21 mouse cellular contexts compared by ENCODE assay signal in the genomic region with DNA sequence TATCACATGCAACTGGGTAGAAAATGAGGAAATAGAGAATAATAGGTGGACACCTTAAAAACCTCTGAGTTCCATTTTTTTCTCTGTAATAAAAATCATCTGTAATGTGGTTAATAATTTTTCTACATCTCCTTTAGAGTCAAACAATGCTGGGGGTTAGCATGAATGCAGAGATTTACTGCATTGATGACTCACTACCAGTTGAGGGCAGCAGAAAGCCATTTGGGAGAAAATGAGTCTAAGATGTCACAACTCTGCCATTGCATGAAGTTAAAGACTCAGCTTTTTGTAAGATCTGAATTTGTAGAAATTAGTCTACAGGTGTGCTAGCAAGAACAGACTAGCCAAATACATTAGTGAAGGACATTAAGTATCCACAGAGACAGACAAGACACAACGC. TPM values are rescaled to one million over a fixed set of nuclear protein-coding genes. Genes with fewer than 3 reads are reported as not detected.
DNase-seq lines count a peak whose midpoint lies in the region; ATAC-seq and TF ChIP-seq lines count a peak whose summit lies in the region.
"Had no signal": no experiment of that assay in that cellular context is flagged by ENCODE, and none has a peak within 500 bp of the region (broad histone marks: within the 10 kb centered on the region; RNA-seq: fewer than 3 reads in every experiment).

No protein-coding gene starts in this region.

- H3K4me3 ChIP-seq in hindbrain, embryonic 11.5 days (ENCODE audit: low read depth, low read length): no peak overlapping the region
- no peak overlapping the region for H3K4me3 ChIP-seq in hindbrain, embryonic 16.5 days (ENCODE audit: low read length)
- no peak overlapping the region for H3K4me3 ChIP-seq in lung, postnatal 0 days (ENCODE audit: low read depth, low read length)
- no peak overlapping the region for H3K4me3 ChIP-seq in lung, adult 2 months (replicated peaks; ENCODE audit: extremely low read depth, low read depth, low read length)
- H3K4me3 ChIP-seq: heart, embryonic 13.5 days; hindbrain, embryonic 15.5 days; limb, embryonic 12.5 days; liver, embryonic 15.5 days had no signal

- TF ChIP-seq EP300 in lung, postnatal 0 days (IDR thresholded peaks at IDR 0.05): no peak

- TF ChIP-seq CTCF in lung, postnatal 0 days (IDR thresholded peaks at IDR 0.05): peak; percentile 53
- no peak for TF ChIP-seq CTCF in lung, adult 2 months (IDR thresholded peaks at IDR 0.05; ENCODE audit: insufficient read depth, low read length)

- H3K4me2 ChIP-seq in hindbrain, embryonic 11.5 days (replicated peaks; ENCODE audit: low read depth, low read length): no peak overlapping the region
- H3K4me2 ChIP-seq in hindbrain, embryonic 16.5 days (ENCODE audit: low read length): no peak overlapping the region
- H3K4me2 ChIP-seq in lung, postnatal 0 days (replicated peaks; ENCODE audit: low read depth, low read length): no peak overlapping the region
- H3K4me2 ChIP-seq: heart, embryonic 13.5 days; hindbrain, embryonic 15.5 days; limb, embryonic 12.5 days; liver, embryonic 15.5 days had no signal

- WGBS in hindbrain, embryonic 11.5 days: 69% methylated on average over 1 of the region's 1 CpGs
- 50% methylated on average over 1 of the region's 1 CpGs for WGBS in hindbrain, embryonic 16.5 days
- WGBS in lung, postnatal 0 days: 59% methylated on average over 1 of the region's 1 CpGs
- 47% methylated on average over 1 of the region's 1 CpGs for WGBS in lung, adult 2 months

- H3K36me3 ChIP-seq in hindbrain, embryonic 11.5 days (ENCODE audit: control insufficient read depth, insufficient read depth, low read length): no peaks in the 10 kb centered on the region
- H3K36me3 ChIP-seq in hindbrain, embryonic 16.5 days (ENCODE audit: control insufficient read depth, insufficient read depth, low read length): no peaks in the 10 kb centered on the region
- H3K36me3 ChIP-seq in lung, postnatal 0 days (ENCODE audit: insufficient read depth, low read length): no peaks in the 10 kb centered on the region
- H3K36me3 ChIP-seq: heart, embryonic 13.5 days; hindbrain, embryonic 15.5 days; limb, embryonic 12.5 days; liver, embryonic 15.5 days had no signal

- H3K4me1 ChIP-seq in hindbrain, embryonic 11.5 days (replicated peaks; ENCODE audit: control insufficient read depth, insufficient read depth, low read length): no peaks in the 10 kb centered on the region
- no peaks in the 10 kb centered on the region for H3K4me1 ChIP-seq in hindbrain, embryonic 16.5 days (ENCODE audit: control insufficient read depth, insufficient read depth, low read depth, low read length)
- no peaks in the 10 kb centered on the region for H3K4me1 ChIP-seq in lung, postnatal 0 days (ENCODE audit: insufficient read depth, low read depth, low read length)
- H3K4me1 ChIP-seq in lung, adult 2 months (ENCODE audit: control insufficient read depth, insufficient read depth, low read length): no peaks in the 10 kb centered on the region
- H3K4me1 ChIP-seq: limb, embryonic 12.5 days; liver, embryonic 15.5 days had no signal

- no peaks in the 10 kb centered on the region for H3K9me3 ChIP-seq in hindbrain, embryonic 11.5 days (ENCODE audit: control insufficient read depth, low read length)
- H3K9me3 ChIP-seq in hindbrain, embryonic 16.5 days (ENCODE audit: control insufficient read depth, low read length): no peaks in the 10 kb centered on the region
- no peaks in the 10 kb centered on the region for H3K9me3 ChIP-seq in lung, postnatal 0 days (ENCODE audit: low read length)
- H3K9me3 ChIP-seq: heart, embryonic 13.5 days; hindbrain, embryonic 15.5 days; limb, embryonic 12.5 days; liver, embryonic 15.5 days had no signal

- TF ChIP-seq POLR2A in lung, adult 2 months (IDR thresholded peaks at IDR 0.05; ENCODE audit: borderline replicate concordance, extremely low read depth, low read depth, low read length): no peak

- H3K9ac ChIP-seq in hindbrain, embryonic 11.5 days (ENCODE audit: low read depth, low read length): no peak overlapping the region
- H3K9ac ChIP-seq in hindbrain, embryonic 16.5 days (ENCODE audit: low read depth, low read length): no peak overlapping the region
- no peak overlapping the region for H3K9ac ChIP-seq in lung, postnatal 0 days (replicated peaks; ENCODE audit: low read depth)
- H3K9ac ChIP-seq: heart, embryonic 13.5 days; hindbrain, embryonic 15.5 days; limb, embryonic 12.5 days; liver, embryonic 15.5 days had no signal

- no peak for ATAC-seq in hindbrain, embryonic 11.5 days (ENCODE audit: low FRiP score)
- ATAC-seq in hindbrain, embryonic 16.5 days: no peak
- ATAC-seq in lung, postnatal 0 days: no peak
- ATAC-seq: midbrain, embryonic 16.5 days had no signal

- H3K27me3 ChIP-seq in hindbrain, embryonic 11.5 days (ENCODE audit: control insufficient read depth, insufficient read depth, low read length): peaks cover 25% of the 10 kb centered on the region
- H3K27me3 ChIP-seq in hindbrain, embryonic 16.5 days (replicated peaks; ENCODE audit: control insufficient read depth, insufficient read depth, low read length): peaks cover 22% of the 10 kb centered on the region
- H3K27me3 ChIP-seq in lung, postnatal 0 days (replicated peaks; ENCODE audit: insufficient read depth, low read length): peaks cover 6% of the 10 kb centered on the region; the same call in 1 of the 2 replicates

- peak; percentile 48 for DNase-seq in embryo, embryonic 10 days (ENCODE audit: low spot score)
- DNase-seq in embryo, embryonic 9.5 days (ENCODE audit: extremely low spot score): no peak
- peak; percentile 32 for DNase-seq in hindbrain, embryonic 11.5 days (ENCODE audit: low spot score)
- no peak for DNase-seq in lung, postnatal 0 days (ENCODE audit: low spot score)
- DNase-seq in lung, adult 2 months: no peak
- peak; percentile 63 for DNase-seq in retina, embryonic 14.5 days (ENCODE audit: low spot score)
- DNase-seq in cerebellum, postnatal 25 days: no peak
- DNase-seq: adrenal gland, postnatal 10 days; kidney, adult 8-10 months; right cerebral cortex, postnatal 4 days had no signal

- no peak overlapping the region for H3K27ac ChIP-seq in hindbrain, embryonic 11.5 days (ENCODE audit: low read depth, low read length)
- no peak overlapping the region for H3K27ac ChIP-seq in hindbrain, embryonic 16.5 days (ENCODE audit: low read depth, low read length)
- no peak overlapping the region for H3K27ac ChIP-seq in lung, postnatal 0 days (ENCODE audit: low read length)
- H3K27ac ChIP-seq: heart, embryonic 13.5 days; hindbrain, embryonic 15.5 days; limb, embryonic 12.5 days; liver, embryonic 15.5 days; macrophage had no signal

RNA-seq across cellular contexts. Expression of a gene that starts 13.5 kb away (rescaled TPM):
- 0.39 and 0.49 TPM in 2 replicates for polyA plus RNA-seq in hindbrain, embryonic 11.5 days (2014; fragmentation: Nextera tagmentation; extraction: Ambion mirVana)
- polyA plus RNA-seq in hindbrain, embryonic 16.5 days (2015; fragmentation: Nextera tagmentation; extraction: Ambion mirVana): 1.8 TPM in 1 of 2 replicates, not detected in the other
- not detected in 2 replicates for polyA plus RNA-seq in lung, postnatal 0 days (2015; fragmentation: Nextera tagmentation; extraction: Ambion mirVana)
- polyA plus RNA-seq in lung, adult 2 months (2012; rRNA removed): 0.07 TPM in 1 of 2 replicates, not detected in the other
- polyA plus RNA-seq: gonadal fat pad, adult 2 months; large intestine, adult 2 months; limb, embryonic 12.5 days; macrophage; urinary bladder, adult 2 months had no signal

RNA-seq across cellular contexts. Expression of a gene that starts 16.0 kb away (rescaled TPM):
- polyA plus RNA-seq in hindbrain, embryonic 11.5 days (2014; fragmentation: Nextera tagmentation; extraction: Ambion mirVana): 0.08 TPM in 1 of 2 replicates, not detected in the other
- 0.12 TPM in 1 of 2 replicates, not detected in the other for polyA plus RNA-seq in hindbrain, embryonic 16.5 days (2015; fragmentation: Nextera tagmentation; extraction: Ambion mirVana)
- polyA plus RNA-seq in lung, postnatal 0 days (2015; fragmentation: Nextera tagmentation; extraction: Ambion mirVana): not detected in 2 replicates
- polyA plus RNA-seq in lung, adult 2 months (2012; rRNA removed): not detected in 2 replicates
- polyA plus RNA-seq: gonadal fat pad, adult 2 months; heart, embryonic 13.5 days; hindbrain, embryonic 15.5 days; large intestine, adult 2 months; limb, embryonic 12.5 days; liver, embryonic 15.5 days; macrophage; neural tube, embryonic 11.5 days; urinary bladder, adult 2 months had no signal

Comparison
In these comparisons a context has a peak if more than half of its experiments do, and no peak if none do; other contexts are left out.
1. DNase-seq: peak in embryo, embryonic 10 days (single experiment), hindbrain, embryonic 11.5 days (single experiment) and retina, embryonic 14.5 days (single experiment); none in embryo, embryonic 9.5 days (single experiment), lung, postnatal 0 days (single experiment), lung, adult 2 months (single experiment) and cerebellum, postnatal 25 days (0 of 2).